Comparison of ENCODE assay signal across 23 mouse cellular contexts in the genomic region with DNA sequence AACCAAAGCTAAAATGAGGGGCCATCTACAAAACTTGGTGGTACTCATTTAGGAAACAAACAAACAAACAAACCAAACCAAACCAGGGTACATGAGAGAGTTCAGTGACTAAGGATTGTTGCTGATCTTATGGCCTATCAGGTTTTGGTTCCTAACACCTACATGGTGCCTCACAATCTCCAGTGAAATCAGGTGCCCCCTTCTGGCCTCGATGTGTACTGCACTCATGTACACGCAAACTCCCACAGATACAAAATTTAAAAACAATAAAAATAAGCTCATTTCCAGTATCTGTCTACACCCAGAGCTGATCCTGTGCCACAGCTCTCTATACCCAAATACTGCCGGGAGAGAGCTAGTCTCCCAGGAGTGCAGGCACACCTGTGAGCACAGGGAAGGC.
A peak's percentile ranks its signal among the peaks of the same experiment; 100 is the strongest.
DNase-seq lines count a peak whose midpoint lies in the region; ATAC-seq and TF ChIP-seq lines count a peak whose summit lies in the region.
"Had no signal": no experiment of that assay in that cellular context is flagged by ENCODE, and none has a peak within 500 bp of the region (broad histone marks: within the 10 kb centered on the region; RNA-seq: fewer than 3 reads in every experiment).

No protein-coding gene starts in this region.

- H3K9ac ChIP-seq in forebrain, postnatal 0 days = no peak overlapping the region
- H3K9ac ChIP-seq: embryonic facial prominence, embryonic 12.5 days; hindbrain, embryonic 13.5 days; intestine, embryonic 15.5 days; limb, embryonic 12.5 days had no signal

- no peak overlapping the region for H3K27ac ChIP-seq in forebrain, postnatal 0 days (ENCODE audit: low read depth, low read length)
- no peak overlapping the region for H3K27ac ChIP-seq in forebrain, embryonic 10.5 days
- H3K27ac ChIP-seq in layer of hippocampus, adult 2 months = no peak overlapping the region
- H3K27ac ChIP-seq: embryonic facial prominence, embryonic 12.5 days; heart, embryonic 10.5 days; hindbrain, embryonic 13.5 days; intestine, embryonic 15.5 days; limb, embryonic 12.5 days; macrophage had no signal

- H3K36me3 ChIP-seq in forebrain, postnatal 0 days (ENCODE audit: insufficient read depth) = no peaks in the 10 kb centered on the region
- no peaks in the 10 kb centered on the region for H3K36me3 ChIP-seq in forebrain, embryonic 10.5 days (replicated peaks)
- H3K36me3 ChIP-seq in E14TG2a.4 (ENCODE audit: insufficient read depth, low read length) = no peaks in the 10 kb centered on the region
- H3K36me3 ChIP-seq: embryonic facial prominence, embryonic 12.5 days; heart, embryonic 10.5 days; hindbrain, embryonic 13.5 days; intestine, embryonic 15.5 days; limb, embryonic 12.5 days had no signal

- no peaks in the 10 kb centered on the region for H3K4me1 ChIP-seq in forebrain, postnatal 0 days (ENCODE audit: insufficient read depth)
- no peaks in the 10 kb centered on the region for H3K4me1 ChIP-seq in forebrain, embryonic 10.5 days
- no peaks in the 10 kb centered on the region for H3K4me1 ChIP-seq in E14TG2a.4 (replicated peaks; ENCODE audit: low read depth, low read length)
- H3K4me1 ChIP-seq: embryonic facial prominence, embryonic 12.5 days; heart, embryonic 10.5 days; hindbrain, embryonic 13.5 days; intestine, embryonic 15.5 days; limb, embryonic 12.5 days had no signal

- WGBS in forebrain, postnatal 0 days = 79% methylated on average over 3 of the region's 3 CpGs
- WGBS in forebrain, embryonic 10.5 days = 79% methylated on average over 3 of the region's 3 CpGs

- no peak overlapping the region for H3K4me3 ChIP-seq in forebrain, postnatal 0 days (ENCODE audit: low read depth, low read length)
- no peak overlapping the region for H3K4me3 ChIP-seq in forebrain, embryonic 10.5 days
- no peak overlapping the region for H3K4me3 ChIP-seq in layer of hippocampus, adult 2 months
- no peak overlapping the region for H3K4me3 ChIP-seq in E14TG2a.4 (replicated peaks; ENCODE audit: low read length)
- H3K4me3 ChIP-seq: embryonic facial prominence, embryonic 12.5 days; heart, embryonic 10.5 days; hindbrain, embryonic 13.5 days; intestine, embryonic 15.5 days; limb, embryonic 12.5 days had no signal

- DNase-seq in forebrain, postnatal 0 days = no peak
- DNase-seq in forebrain, embryonic 10.5 days (ENCODE audit: extremely low spot score, low spot score) = no peak
- no peak for DNase-seq in layer of hippocampus, adult 2 months (ENCODE audit: low spot score in 2 of 2)
- no peak for DNase-seq in layer of hippocampus, adult 8-10 months (ENCODE audit: low spot score in 2 of 2)
- peak; percentile 11 for DNase-seq in WW6 (ENCODE audit: low read depth, low spot score)
- DNase-seq in adrenal gland, adult 2 months = no peak
- DNase-seq: adrenal gland, postnatal 10 days; cerebellum, adult 11-12 months; cerebellum, postnatal 36 days; gastrocnemius, postnatal 25 days; heart, postnatal 10 days; layer of hippocampus, postnatal 36 days; right cerebral cortex, postnatal 14 days; thymus, postnatal 14 days had no signal

- peak; percentile 40 for TF ChIP-seq CTCF in forebrain, postnatal 0 days (IDR thresholded peaks at IDR 0.05; ENCODE audit: low read depth)
- peak; percentile 56 for TF ChIP-seq CTCF in layer of hippocampus, adult 2 months (conservative IDR thresholded peaks at IDR 0.05)
- TF ChIP-seq CTCF in E14TG2a.4 (conservative IDR thresholded peaks at IDR 0.05; ENCODE audit: low read length) = peak; percentile 74

- H3K27me3 ChIP-seq in forebrain, postnatal 0 days (ENCODE audit: insufficient read depth, low read length) = no peaks in the 10 kb centered on the region
- H3K27me3 ChIP-seq in forebrain, embryonic 10.5 days (ENCODE audit: poor library complexity, severe bottlenecking) = no peaks in the 10 kb centered on the region
- peaks cover 4% of the 10 kb centered on the region for H3K27me3 ChIP-seq in E14TG2a.4 (ENCODE audit: insufficient read depth, low read length)
- H3K27me3 ChIP-seq: embryonic facial prominence, embryonic 12.5 days; hindbrain, embryonic 13.5 days; intestine, embryonic 15.5 days; limb, embryonic 12.5 days had no signal

- H3K4me2 ChIP-seq in forebrain, postnatal 0 days (ENCODE audit: low read depth) = no peak overlapping the region
- H3K4me2 ChIP-seq: embryonic facial prominence, embryonic 12.5 days; hindbrain, embryonic 13.5 days; intestine, embryonic 15.5 days; limb, embryonic 12.5 days; midbrain, embryonic 11.5 days had no signal

- no peak for ATAC-seq in forebrain, postnatal 0 days
- ATAC-seq: forebrain, embryonic 16.5 days; intestine, embryonic 15.5 days had no signal

- H3K9me3 ChIP-seq in forebrain, postnatal 0 days (ENCODE audit: low read length) = no peaks in the 10 kb centered on the region
- no peaks in the 10 kb centered on the region for H3K9me3 ChIP-seq in forebrain, embryonic 10.5 days
- H3K9me3 ChIP-seq in E14TG2a.4 (ENCODE audit: low read length) = 0 out of 2 replicates have a peak, but pooled peaks cover under 1% of the 10 kb centered on the region
- H3K9me3 ChIP-seq: embryonic facial prominence, embryonic 12.5 days; heart, embryonic 10.5 days; hindbrain, embryonic 13.5 days; intestine, embryonic 15.5 days; limb, embryonic 12.5 days had no signal
